Mouse (Mus musculus): ENCODE measurements around the gene Wdr83os.
A peak's percentile ranks its signal among the peaks of the same experiment; 100 is the strongest.

The Wdr83os gene

GRCm38 (mm10) chr8:85080532-85081215 lies at the start of gene Wdr83os:
Wdr83os (plus strand) TSS chr8:85080740.
- peak; percentile 68 for DNase-seq (ENCODE audit: low spot score)

- DNase-seq (ENCODE audit: low spot score): no peak
Measured at GRCm38 (mm10) chr8:85032622-85033311, 47.8 kb upstream of the Wdr83os start.

DNA sequence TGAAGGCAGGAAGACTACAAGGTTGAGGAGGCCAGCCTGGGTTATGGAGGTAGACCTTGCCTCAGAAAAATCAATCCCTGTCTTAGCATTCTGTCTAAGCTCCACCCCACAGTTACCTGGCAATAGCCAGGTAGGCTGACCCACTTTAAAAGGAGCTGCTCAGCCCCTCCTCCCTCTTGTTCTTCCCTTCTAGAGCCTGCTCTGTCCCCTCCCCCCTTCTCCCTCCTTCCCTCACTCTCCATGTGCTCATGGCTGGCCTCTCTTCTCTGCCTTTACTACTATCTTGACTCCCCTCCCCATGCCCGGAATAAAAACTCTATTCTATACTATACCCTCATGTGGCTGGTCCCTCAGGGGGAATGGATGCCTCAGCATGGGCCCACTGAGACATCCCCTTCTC lies 46.7 kb upstream of the Wdr83os start:
- no peak for DNase-seq (ENCODE audit: low spot score)

- peak; percentile 79 for DNase-seq (ENCODE audit: low spot score)
Measured at GRCm38 (mm10) chr8:85034764-85035163, 45.8 kb upstream of the Wdr83os start.

DNA sequence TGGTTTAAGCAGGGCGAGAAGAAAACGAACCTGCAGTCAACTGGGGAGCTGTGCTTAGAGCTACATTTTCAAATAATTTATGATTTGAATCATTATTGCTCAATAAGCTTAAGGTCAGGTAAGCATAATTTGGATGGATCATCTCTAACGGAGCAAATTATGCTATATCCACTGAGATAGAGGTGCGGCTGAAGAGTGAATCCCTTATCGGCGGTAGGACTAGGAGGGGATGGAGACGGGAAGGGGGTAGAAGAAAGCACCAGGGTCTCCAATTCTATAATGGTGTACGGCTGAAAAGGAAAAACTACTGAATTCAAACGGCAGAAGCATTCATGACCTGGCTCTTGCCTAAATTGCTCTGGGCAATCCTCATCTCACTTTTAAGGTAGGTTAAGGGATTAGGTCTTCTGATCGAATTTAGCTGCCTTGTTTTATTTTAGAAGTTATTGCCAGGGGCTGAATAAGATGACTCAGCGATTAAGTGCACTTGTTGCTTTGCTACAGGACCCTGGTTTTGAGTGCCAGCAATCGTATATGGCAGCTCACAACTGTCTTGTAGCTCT lies 45.3 kb upstream of the Wdr83os start:
- DNase-seq (ENCODE audit: low spot score): no peak

DNA sequence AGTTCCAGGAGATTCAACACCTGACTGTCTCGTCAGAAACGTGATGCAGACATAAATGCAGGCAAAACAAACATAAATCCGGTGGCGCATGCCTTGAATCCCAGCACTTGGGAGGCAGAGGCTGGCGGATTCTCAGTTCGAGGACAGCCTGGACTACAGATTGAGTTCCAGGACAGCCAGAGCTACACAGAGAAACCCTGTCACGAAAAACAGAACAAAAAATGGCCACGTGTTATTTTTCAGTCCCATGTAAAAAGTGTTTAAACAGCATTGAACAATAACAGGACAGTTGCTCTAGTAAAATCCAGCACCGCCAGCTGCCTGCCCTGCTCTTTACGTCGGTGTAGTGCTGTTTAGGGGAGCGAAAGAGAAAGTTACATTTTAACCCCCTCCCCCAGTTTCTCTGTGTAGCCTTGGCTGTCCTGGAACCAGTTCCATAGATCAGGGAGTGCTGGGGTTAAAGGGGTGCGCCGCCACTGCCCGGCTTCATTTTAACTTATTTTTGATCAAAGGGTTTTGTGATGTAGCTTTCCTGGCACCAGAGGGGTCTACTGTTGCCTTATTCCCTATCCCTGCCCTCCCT lies 44.7 kb upstream of the Wdr83os start:
- peak; percentile 61 for DNase-seq (ENCODE audit: low spot score)

GRCm38 (mm10) chr8:85036381-85036717 lies 44.2 kb upstream of the Wdr83os start:
- no peak for DNase-seq (ENCODE audit: low spot score)

DNA sequence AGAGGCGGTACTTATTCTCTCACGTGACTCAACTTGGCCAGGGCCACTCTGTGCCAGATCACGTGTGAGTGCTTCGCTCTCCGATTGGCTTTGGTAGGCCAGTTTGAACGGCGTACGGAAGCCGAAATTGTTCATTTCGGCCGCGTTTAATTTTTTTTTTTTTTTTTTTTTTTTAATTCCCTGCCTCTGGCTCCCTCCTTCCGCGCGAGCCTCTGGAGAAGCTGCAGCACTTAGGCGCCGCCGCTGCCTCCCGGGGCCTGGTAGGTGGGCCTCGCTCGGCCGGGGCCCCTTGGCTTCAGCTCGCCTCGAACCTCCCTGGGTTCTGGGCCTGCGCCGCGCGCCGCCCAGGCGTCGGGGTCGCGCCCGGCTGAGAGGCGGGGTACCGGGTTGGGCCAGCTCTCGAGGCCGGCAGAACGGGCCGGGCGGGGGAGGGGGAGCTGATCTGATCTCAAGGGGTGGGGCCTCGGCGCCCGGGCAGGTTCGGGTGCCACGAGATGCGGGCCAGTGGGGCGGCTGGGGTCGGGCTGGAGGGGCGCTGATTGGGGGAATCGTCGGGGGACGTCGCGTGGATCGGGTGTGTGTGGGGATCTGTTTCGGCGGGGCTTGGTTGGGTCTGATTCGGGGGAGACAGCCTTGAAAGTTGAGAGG lies 43.7 kb upstream of the Wdr83os start, which contains the start of gene Tnpo2:
TSS of gene Tnpo2 (plus strand) at position 198 of the 648 bp plus-strand sequence.
- peak; percentile 95 for DNase-seq (ENCODE audit: low spot score)

GRCm38 (mm10) chr8:85037366-85037680 lies 43.2 kb upstream of the Wdr83os start:
- no peak for DNase-seq (ENCODE audit: low spot score)

DNA sequence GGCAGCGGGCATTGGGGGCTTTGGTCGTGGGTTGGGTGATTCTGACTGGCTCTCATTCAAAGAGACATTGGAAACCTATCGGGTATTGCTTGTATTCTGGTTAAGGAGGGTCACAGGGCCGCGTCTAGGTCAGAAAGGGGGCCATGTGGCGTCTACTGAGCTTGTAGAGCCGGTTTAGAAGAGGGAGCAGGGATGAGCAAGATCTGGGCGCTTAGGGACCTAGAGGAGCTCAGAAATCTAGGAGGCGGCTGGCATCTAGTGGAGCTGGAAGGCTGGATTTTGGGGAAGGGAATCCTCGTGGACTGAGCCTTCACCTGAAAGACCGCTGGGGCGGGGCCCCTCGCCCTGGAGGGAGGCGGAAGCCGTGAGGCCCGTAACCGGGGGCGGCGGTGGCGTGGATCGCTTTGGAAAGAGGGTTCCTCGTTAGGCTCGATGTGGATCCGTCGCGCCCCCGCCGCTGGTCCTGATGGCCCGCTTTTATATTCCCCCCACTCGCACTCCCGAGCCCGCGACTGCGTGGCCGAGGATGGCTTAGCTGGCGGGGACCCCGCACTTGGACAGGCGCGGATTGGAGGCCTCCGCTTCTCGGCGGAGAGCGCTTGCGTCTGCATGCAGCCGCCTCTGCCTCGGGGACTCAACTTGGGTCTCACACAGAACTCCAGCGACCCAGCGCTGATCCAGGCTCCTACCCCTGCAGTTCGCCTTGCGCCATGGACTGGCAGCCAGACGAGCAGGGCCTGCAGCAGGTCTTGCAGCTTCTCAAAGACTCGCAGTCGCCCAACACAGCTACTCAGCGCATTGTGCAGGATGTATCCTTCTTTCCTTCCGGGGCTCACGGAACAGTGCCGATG lies 42.6 kb upstream of the Wdr83os start:
- peak; percentile 54 for DNase-seq (ENCODE audit: low spot score)

DNA sequence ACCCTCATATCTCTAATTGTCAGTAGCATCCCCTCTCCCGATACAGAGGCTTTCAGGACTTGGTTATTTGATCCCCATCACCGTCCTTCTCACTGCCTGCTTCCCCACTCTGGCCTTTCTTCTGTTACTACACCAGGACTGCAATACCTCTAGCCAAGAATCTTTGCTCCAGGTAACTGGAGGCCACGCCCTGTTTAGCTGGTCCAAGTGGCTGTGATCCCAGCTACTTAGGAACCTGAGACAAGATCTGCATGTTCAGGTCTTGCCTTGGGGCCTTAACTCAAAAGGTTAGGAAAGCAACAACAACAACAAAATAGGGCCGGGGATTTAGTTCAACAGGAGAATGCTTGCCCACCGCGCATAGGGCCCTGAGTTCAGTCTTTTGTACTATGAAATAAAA lies 36.9 kb upstream of the Wdr83os start:
- DNase-seq (ENCODE audit: low spot score): no peak

DNA sequence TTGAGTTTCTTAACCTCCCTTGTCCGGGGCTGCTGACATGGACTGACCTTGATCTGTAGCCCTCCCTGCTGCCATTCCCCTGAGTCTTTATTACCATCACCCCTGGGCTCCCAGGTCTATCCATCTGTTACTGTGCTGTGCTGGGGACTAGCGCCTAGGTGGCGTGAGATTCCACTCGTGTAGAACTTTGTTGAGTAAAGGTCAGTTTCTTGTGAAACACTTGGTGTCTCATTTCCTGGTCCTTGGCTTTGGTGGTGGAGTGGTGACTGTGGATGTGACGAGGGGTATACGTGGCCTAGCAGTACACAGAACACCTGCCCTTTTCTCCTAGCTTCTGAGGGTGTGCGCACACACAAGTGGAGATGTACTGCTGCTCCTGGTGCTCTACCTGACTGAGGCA lies 23.2 kb upstream of the Wdr83os start:
- no peak for DNase-seq (ENCODE audit: low spot score)

- DNase-seq (ENCODE audit: low spot score): peak; percentile 90
Measured at GRCm38 (mm10) chr8:85059879-85060616, 20.5 kb upstream of the Wdr83os start, which contains the start of gene Fbxw9. Fbxw9 (plus strand) TSS chr8:85060055.

GRCm38 (mm10) chr8:85062603-85063002 lies 17.9 kb upstream of the Wdr83os start:
- no peak for DNase-seq (ENCODE audit: low spot score)

DNA sequence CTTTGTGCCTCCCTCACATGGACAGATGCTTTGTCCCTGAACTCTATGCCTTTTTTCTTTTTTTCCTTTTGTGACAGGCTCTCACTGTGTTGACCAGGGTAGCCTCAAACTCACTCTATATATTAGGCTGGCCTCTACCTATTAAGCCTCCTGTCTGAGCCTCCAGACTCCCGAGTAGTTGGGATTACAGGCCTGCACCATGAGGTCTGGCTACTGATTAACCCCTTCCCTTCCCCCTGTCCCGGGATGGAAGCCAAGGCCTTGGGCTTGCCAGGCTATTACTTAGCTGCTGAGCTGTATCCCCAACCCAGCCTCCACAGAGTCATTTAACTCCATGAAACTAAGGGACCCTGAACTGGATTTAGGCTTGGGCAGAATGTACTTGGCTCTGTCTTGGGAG lies 15.3 kb upstream of the Wdr83os start:
- DNase-seq (ENCODE audit: low spot score): no peak

- no peak for DNase-seq (ENCODE audit: low spot score)
Measured at GRCm38 (mm10) chr8:85067155-85067554, 13.4 kb upstream of the Wdr83os start.

- DNase-seq (ENCODE audit: low spot score): no peak
Measured at GRCm38 (mm10) chr8:85067982-85068381, 12.6 kb upstream of the Wdr83os start, which contains the start of gene Gm5741. Gm5741 (minus strand) TSS chr8:85067982.

DNA sequence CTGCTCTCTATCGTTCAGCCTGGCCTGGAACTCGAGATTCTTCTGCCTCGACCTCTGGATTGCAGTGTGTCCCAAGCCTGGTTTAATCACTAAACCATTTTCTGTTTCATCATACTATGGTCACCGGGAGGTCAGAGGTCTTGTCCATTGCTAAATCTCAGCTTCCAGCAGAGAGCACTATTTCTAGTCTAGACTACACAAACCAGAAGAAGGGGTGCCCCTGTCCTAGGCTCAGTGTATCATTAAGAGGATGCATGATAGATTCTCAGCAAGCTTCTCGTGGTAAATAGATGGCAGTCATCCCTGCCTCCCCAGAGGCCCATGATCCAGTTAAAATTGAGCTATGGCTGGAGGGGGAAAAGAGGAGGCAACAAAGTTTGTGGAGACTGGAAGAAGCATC lies 9.5 kb upstream of the Wdr83os start:
- DNase-seq (ENCODE audit: low spot score): no peak

DNA sequence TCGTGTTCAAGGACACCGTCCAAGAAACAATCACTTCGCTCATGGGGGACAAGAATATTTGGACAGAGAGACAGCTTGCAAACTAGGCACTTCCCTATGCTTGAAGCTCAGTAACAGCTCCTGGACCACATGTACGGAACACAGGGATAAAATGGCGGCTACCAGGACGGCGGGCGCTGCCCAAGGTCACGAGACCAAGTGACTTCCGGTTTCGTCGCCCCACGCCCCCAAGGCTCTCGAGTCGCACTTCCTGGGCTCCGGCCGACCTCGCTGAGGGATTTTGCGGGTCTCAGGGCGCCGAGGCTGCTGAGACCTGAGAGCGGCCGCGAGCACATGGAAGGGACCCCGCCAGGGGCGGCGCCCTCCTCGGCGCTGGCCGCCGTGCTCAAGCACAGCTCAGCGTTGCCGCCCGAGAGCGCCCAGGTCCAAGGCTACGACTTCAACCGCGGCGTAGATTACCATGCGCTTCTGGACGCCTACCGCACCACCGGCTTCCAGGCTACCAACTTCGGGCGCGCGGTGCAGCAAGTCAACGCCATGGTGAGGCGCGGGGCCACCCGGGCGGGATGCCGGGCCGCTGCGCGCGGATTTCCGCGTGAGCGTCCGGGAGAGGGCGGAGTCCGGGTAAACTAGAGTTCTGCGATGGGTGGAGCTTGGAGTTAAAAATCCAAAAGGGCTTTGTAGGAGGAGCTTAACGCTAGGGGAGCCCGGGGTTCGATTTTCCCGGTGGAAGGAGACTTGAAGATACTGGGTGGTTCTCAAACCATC lies 8.8 kb upstream of the Wdr83os start, which contains the start of gene Dhps:
TSS of gene Dhps (plus strand) at position 244 of the 768 bp plus-strand sequence.
- peak; percentile 93 for DNase-seq (ENCODE audit: low spot score)

DNA sequence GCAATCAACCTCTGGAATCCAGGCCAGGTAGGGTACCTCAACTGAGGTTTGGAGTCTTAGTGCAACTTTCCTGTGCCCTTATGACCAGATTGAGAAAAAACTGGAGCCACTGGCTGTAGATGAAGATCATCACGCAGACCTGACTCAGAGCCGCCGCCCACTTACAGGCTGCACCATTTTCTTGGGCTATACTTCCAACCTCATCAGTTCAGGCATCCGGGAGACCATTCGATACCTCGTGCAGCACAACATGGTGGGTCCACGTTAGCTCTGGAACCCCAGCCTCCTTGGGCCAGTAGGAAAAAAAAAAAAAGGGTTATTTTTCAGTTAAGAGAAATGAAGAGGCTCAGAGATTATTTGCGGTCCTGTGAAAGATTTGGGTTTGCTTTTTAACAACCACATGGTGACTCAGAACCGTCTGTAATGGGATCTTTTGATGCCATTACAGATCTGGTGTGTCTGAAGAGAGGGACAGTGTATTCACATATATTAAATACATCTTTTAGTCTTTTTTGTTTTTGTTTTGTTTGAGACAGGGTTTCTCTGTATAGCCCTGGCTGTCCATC lies 8.1 kb upstream of the Wdr83os start:
- DNase-seq (ENCODE audit: low spot score): no peak
